Mouse (Mus musculus) neural tube, embryonic 15.5 days (tissue): ENCODE results near the gene Olfr1286. TPM values are rescaled to one million over a fixed set of nuclear protein-coding genes. Genes with fewer than 3 reads are reported as not detected.

Experiments
- ATAC-seq: fragments of 200-750 bp; cut with Nextera tagmentation; 2 replicates; pipeline ENCODE4 v1.8.0; 2017; ENCODE audit warnings: mild to moderate bottlenecking, moderate TSS enrichment, moderate library complexity; ENCODE audit not compliant: low FRiP score
- H3K27ac ChIP-seq: fragments of 300-500 bp; sonication (generic); replicated peaks from 2 replicates; pipeline ENCODE4 v1.5.1; 2015; ENCODE audit warnings: mild to moderate bottlenecking, inconsistent platforms
- H3K27me3 ChIP-seq: fragments of 300-500 bp; sonication (generic); replicated peaks from 2 replicates; pipeline ENCODE4 v1.6.1; 2015; ENCODE audit warnings: inconsistent platforms
- H3K36me3 ChIP-seq: fragments of 300-500 bp; sonication (generic); 2 replicates; pipeline ENCODE4 v1.6.1; 2015; ENCODE audit warnings: inconsistent platforms
- H3K4me1 ChIP-seq: fragments of 300-500 bp; sonication (generic); 2 replicates; pipeline ENCODE4 v1.6.1; 2015; ENCODE audit warnings: inconsistent platforms
- H3K4me2 ChIP-seq: fragments of 300-500 bp; sonication (generic); 2 replicates; pipeline ENCODE4 v1.6.1; 2015; ENCODE audit warnings: inconsistent platforms, mild to moderate bottlenecking, moderate library complexity
- H3K4me3 ChIP-seq: fragments of 300-500 bp; sonication (generic); replicated peaks from 2 replicates; pipeline ENCODE4 v1.5.1; 2015; ENCODE audit warnings: mild to moderate bottlenecking, inconsistent platforms
- H3K9ac ChIP-seq: fragments of 300-500 bp; sonication (generic); replicated peaks from 2 replicates; pipeline ENCODE4 v1.6.1; 2015; ENCODE audit warnings: mild to moderate bottlenecking, inconsistent platforms
- H3K9me3 ChIP-seq: fragments of 300-500 bp; sonication (generic); replicated peaks from 2 replicates; pipeline ENCODE4 v1.6.1; 2016; ENCODE audit warnings: inconsistent platforms
- WGBS: fragments of 180-500 bp; shearing (Covaris S2); methylation state at CpG from one replicate; pipeline ENCODE4 v1.1.7; 2015; ENCODE audit warnings: mixed read lengths; 5-methylcytosine and 5-hydroxymethylcytosine counted together
- polyA plus RNA-seq: library from polyadenylated mRNA; unstranded; fragments of >200 nt; fragmentation: Nextera tagmentation; extraction: Ambion mirVana; gene quantifications from 2 replicates; pipeline ENCODE4 v1.2.1, GENCODE M21; 2015

The Olfr1286 gene
- polyA plus RNA-seq = not detected in 2 replicates

DNA sequence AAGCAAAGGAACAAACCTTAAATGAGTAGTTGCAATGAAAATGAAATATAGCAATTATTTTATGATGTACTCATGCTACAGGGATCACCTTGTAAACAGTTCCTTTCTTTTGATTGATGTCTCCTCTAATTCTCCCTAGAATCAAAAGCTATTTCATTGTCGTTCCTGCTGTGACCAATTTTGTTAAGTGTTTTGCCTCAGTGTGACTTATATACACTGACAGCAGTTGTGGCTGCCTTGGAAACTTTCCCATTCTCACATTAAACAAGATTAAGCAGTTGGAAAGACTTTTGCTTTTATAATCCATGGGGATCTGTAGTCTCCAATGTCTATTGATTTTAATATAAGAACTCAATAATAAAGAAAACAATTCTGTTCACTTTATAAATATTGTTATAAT is at the start of gene Olfr1286:
Gene Olfr1286, minus strand, starts transcription at position 185 of the 400 bp plus-strand sequence.
- no peak within 1 kb of the TSS for H3K4me3 ChIP-seq
- H3K4me2 ChIP-seq = no peak within 1 kb of the TSS
- no peaks in the 10 kb centered on the region for H3K9me3 ChIP-seq
- H3K27ac ChIP-seq = no peak within 1 kb of the TSS
- no peaks in the 10 kb centered on the region for H3K27me3 ChIP-seq
- no peaks in the 10 kb centered on the region for H3K4me1 ChIP-seq
- H3K9ac ChIP-seq = no peak within 1 kb of the TSS
- ATAC-seq = no peak
- no peaks in the 10 kb centered on the region for H3K36me3 ChIP-seq
- 59% methylated on average over 1 of the region's 1 CpGs for WGBS

DNA sequence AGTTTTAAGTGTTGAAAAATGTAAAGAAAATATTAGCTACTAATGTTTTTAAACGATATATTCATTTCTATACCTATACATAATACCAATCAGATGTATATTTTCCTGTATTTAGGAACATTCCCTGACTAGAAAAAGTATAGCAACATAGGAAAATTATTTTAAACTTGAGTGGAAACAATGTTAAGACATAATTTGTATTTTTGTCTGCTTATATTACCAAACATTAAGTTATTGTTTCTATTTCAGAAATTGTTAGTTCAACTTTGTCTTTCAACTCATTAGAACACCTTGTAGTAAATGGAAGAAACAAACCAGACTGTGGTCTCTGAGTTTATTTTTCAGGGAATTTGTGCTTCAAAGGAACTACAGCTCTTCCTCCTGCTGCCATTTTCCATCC is 25.9 kb upstream of the Olfr1286 start, which contains the start of gene Olfr1287:
Gene Olfr1287, plus strand, starts transcription at position 301 of the 400 bp plus-strand sequence.
- Histone ChIP-seq H3K36me3 (no peaks in the 10 kb centered on the region), H3K27me3 (no peaks in the 10 kb centered on the region), H3K4me3 (no peak within 1 kb of the TSS), H3K9ac (no peak within 1 kb of the TSS), H3K4me2 (no peak within 1 kb of the TSS), H3K27ac (no peak within 1 kb of the TSS), H3K9me3 (no peaks in the 10 kb centered on the region), H3K4me1 (no peaks in the 10 kb centered on the region)
- 66% methylated on average over 1 of the region's 1 CpGs for WGBS
- no peak for ATAC-seq

DNA sequence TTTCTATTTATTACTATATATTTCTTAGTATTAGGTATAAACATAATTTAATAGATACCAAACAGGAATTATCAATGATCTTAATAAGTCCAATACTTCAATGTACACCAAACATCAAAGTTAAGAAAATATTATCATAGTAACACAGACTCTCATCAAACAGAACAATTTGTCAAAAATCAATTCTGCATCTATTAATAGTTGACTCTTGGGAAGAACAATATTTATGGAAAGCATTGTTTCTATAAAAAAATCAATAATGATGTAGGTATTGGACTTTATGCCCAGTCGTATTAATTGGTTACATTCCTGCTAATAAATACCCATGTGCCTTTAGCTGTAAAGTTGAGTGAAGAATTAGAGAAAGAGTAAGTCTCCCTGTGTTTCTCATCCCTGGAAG is 47.7 kb downstream of the Olfr1286 start, which contains the start of gene Olfr1284:
Gene Olfr1284, plus strand, starts transcription at position 301 of the 400 bp plus-strand sequence.
- WGBS = 89% methylated on average over 1 of the region's 1 CpGs
- H3K27me3 ChIP-seq = no peaks in the 10 kb centered on the region
- no peak within 1 kb of the TSS for H3K9ac ChIP-seq
- no peak within 1 kb of the TSS for H3K27ac ChIP-seq
- no peaks in the 10 kb centered on the region for H3K9me3 ChIP-seq
- H3K4me2 ChIP-seq = no peak within 1 kb of the TSS
- H3K4me3 ChIP-seq = no peak within 1 kb of the TSS
- ATAC-seq = no peak
- no peaks in the 10 kb centered on the region for H3K4me1 ChIP-seq
- H3K36me3 ChIP-seq = no peaks in the 10 kb centered on the region

Other genes with a start within 250 kb of the Olfr1286 start
- not detected in 2 replicates for gene 4930430A15Rik, start 193.5 kb downstream of the Olfr1286 start, polyA plus RNA-seq
- gene Olfr1275, start 187.8 kb downstream of the Olfr1286 start, polyA plus RNA-seq = not detected in 2 replicates
- not detected in 2 replicates for gene Olfr1276, start 168.6 kb downstream of the Olfr1286 start, polyA plus RNA-seq
- not detected in 2 replicates for gene Olfr1277, start 149.0 kb downstream of the Olfr1286 start, polyA plus RNA-seq
- not detected in 2 replicates for gene Olfr1278, start 133.0 kb downstream of the Olfr1286 start, polyA plus RNA-seq
- gene Olfr1279, start 122.5 kb downstream of the Olfr1286 start, polyA plus RNA-seq = not detected in 2 replicates
- not detected in 2 replicates for gene Olfr1280, start 109.1 kb downstream of the Olfr1286 start, polyA plus RNA-seq
- gene Olfr1281, start 96.6 kb downstream of the Olfr1286 start, polyA plus RNA-seq = not detected in 2 replicates
- gene Olfr1282, start 87.0 kb downstream of the Olfr1286 start, polyA plus RNA-seq = not detected in 2 replicates
- gene Olfr1283, start 56.3 kb downstream of the Olfr1286 start, polyA plus RNA-seq = not detected in 2 replicates
- not detected in 2 replicates for gene Olfr1284, start 47.6 kb downstream of the Olfr1286 start, polyA plus RNA-seq
- not detected in 2 replicates for gene Olfr1287, start 26.0 kb upstream of the Olfr1286 start, polyA plus RNA-seq
- not detected in 2 replicates for gene Olfr1288, start 51.0 kb upstream of the Olfr1286 start, polyA plus RNA-seq
- gene Olfr1289, start 57.7 kb upstream of the Olfr1286 start, polyA plus RNA-seq = not detected in 2 replicates
- not detected in 2 replicates for gene Olfr1290, start 70.7 kb upstream of the Olfr1286 start, polyA plus RNA-seq
- not detected in 2 replicates for gene Olfr1291-ps1, start 74.1 kb upstream of the Olfr1286 start, polyA plus RNA-seq
- not detected in 2 replicates for gene Olfr1293-ps, start 102.1 kb upstream of the Olfr1286 start, polyA plus RNA-seq
- not detected in 2 replicates for gene Olfr1294, start 117.2 kb upstream of the Olfr1286 start, polyA plus RNA-seq
- gene Olfr1295, start 146.6 kb upstream of the Olfr1286 start, polyA plus RNA-seq = not detected in 2 replicates
- gene Olfr1297, start 203.4 kb upstream of the Olfr1286 start, polyA plus RNA-seq = not detected in 2 replicates
- not detected in 2 replicates for gene Olfr1298, start 226.1 kb upstream of the Olfr1286 start, polyA plus RNA-seq
- not detected in 2 replicates for gene Olfr1299, start 238.3 kb upstream of the Olfr1286 start, polyA plus RNA-seq